ENCODE assay signal across 7 mouse cellular contexts in the genomic region with DNA sequence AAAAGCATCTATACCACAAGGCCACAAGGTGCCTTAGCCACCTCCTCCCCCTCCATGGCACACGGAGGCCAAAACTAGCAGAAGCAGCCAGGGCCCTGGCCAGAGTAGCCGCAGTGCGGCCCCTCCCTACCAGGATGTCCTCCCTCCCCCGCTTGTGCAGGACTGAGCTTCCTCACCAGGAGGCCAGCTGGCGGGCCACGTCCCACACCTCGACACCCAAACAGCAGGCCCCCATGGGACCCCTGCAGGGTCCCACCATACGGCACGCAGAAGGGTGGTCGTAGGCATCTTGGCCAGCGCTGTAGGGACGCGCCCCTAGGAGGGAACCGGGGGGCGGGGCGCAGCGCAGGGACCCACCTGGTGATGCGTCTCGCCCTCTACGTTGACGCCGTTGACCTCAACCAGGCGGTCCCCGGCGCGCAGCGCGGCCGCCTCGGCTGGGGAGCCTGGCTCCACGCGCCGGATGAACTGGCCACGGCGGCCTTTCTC. TPM values are rescaled to one million over a fixed set of nuclear protein-coding genes. Genes with fewer than 3 reads are reported as not detected.
DNase-seq lines count a peak whose midpoint lies in the region; ATAC-seq lines count a peak whose summit lies in the region.

No protein-coding gene starts in this region.

- under 1% methylated on average over 35 of the region's 35 CpGs for WGBS in heart, embryonic 16.5 days

- peak overlapping the region; percentile 90 for H3K9ac ChIP-seq in heart, embryonic 16.5 days (ENCODE audit: low read length)

- peak overlapping the region; percentile 98 for H3K4me2 ChIP-seq in heart, embryonic 16.5 days (ENCODE audit: low read depth, low read length)

- DNase-seq in 3T3-L1 (ENCODE audit: low read depth, low spot score), result peak; percentile 58
- DNase-seq in B cell, adult 2 months, result peak; percentile 21 to 27
- peak; percentile 81 to 82 for DNase-seq in cerebellum, postnatal 25 days
- peak; percentile 75 to 76 for DNase-seq in kidney, postnatal 36 days
- no peak for DNase-seq in spleen, postnatal 36 days (ENCODE audit: low spot score in 2 of 2)

- H3K4me1 ChIP-seq in heart, embryonic 16.5 days (ENCODE audit: control insufficient read depth, insufficient read depth, low read length), result peaks cover 14% of the 10 kb centered on the region
- peaks cover 47% of the 10 kb centered on the region for H3K4me1 ChIP-seq in megakaryocyte, embryonic 14.5 days

- H3K27ac ChIP-seq in heart, embryonic 16.5 days (ENCODE audit: low read length), result peak overlapping the region; percentile 67

- no peaks in the 10 kb centered on the region for H3K36me3 ChIP-seq in heart, embryonic 16.5 days (ENCODE audit: control insufficient read depth, insufficient read depth)
- H3K36me3 ChIP-seq in megakaryocyte, embryonic 14.5 days (replicated peaks; ENCODE audit: low read length), result no peaks in the 10 kb centered on the region

- H3K4me3 ChIP-seq in heart, embryonic 16.5 days (ENCODE audit: low read length), result peak overlapping the region; percentile 78
- H3K4me3 ChIP-seq in megakaryocyte, embryonic 14.5 days (replicated peaks), result peak overlapping the region; percentile 90

- ATAC-seq in heart, embryonic 16.5 days (replicated peaks; ENCODE audit: extremely low read depth, insufficient read depth, low FRiP score), result peak; percentile 35

- H3K9me3 ChIP-seq in heart, embryonic 16.5 days (replicated peaks; ENCODE audit: control insufficient read depth, low read length), result no peaks in the 10 kb centered on the region
- H3K9me3 ChIP-seq in megakaryocyte, embryonic 14.5 days, result no peaks in the 10 kb centered on the region; the same call in 1 of the 2 replicates

- H3K27me3 ChIP-seq in heart, embryonic 16.5 days (ENCODE audit: control insufficient read depth, insufficient read depth, low read length), result 0 out of 2 replicates have a peak, but pooled peaks cover 5% of the 10 kb centered on the region
- peaks cover 92% of the 10 kb centered on the region for H3K27me3 ChIP-seq in megakaryocyte, embryonic 14.5 days (replicated peaks)

RNA-seq across cellular contexts. Expression of a gene that starts 0.5 kb away (rescaled TPM):
- polyA plus RNA-seq in heart, embryonic 16.5 days (2015; fragmentation: Nextera tagmentation; extraction: Ambion mirVana), result 50.8 and 63.9 TPM in 2 replicates
- polyA plus RNA-seq in megakaryocyte, embryonic 14.5 days (2012; ENCODE audit: insufficient read depth, low replicate concordance), result 0.85 TPM in 1 of 2 replicates, not detected in the other

RNA-seq across cellular contexts. Expression of a gene that starts 8.6 kb away (rescaled TPM):
- 0.62 TPM in 1 of 2 replicates, not detected in the other for polyA plus RNA-seq in heart, embryonic 16.5 days (2015; fragmentation: Nextera tagmentation; extraction: Ambion mirVana)
- polyA plus RNA-seq in megakaryocyte, embryonic 14.5 days (2012; ENCODE audit: insufficient read depth, low replicate concordance), result 1.1 TPM in 1 of 2 replicates, not detected in the other

RNA-seq across cellular contexts. Expression of a gene that starts 17.1 kb away (rescaled TPM):
- 11.2 and 12.7 TPM in 2 replicates for polyA plus RNA-seq in heart, embryonic 16.5 days (2015; fragmentation: Nextera tagmentation; extraction: Ambion mirVana)
- polyA plus RNA-seq in megakaryocyte, embryonic 14.5 days (2012; ENCODE audit: insufficient read depth, low replicate concordance), result 8.2 TPM in 1 of 2 replicates, not detected in the other

RNA-seq across cellular contexts. Expression of a gene that starts 17.2 kb away (rescaled TPM):
- 48.1 and 53.3 TPM in 2 replicates for polyA plus RNA-seq in heart, embryonic 16.5 days (2015; fragmentation: Nextera tagmentation; extraction: Ambion mirVana)
- 26.7 and 30.6 TPM in 2 replicates for polyA plus RNA-seq in megakaryocyte, embryonic 14.5 days (2012; ENCODE audit: insufficient read depth, low replicate concordance)

RNA-seq across cellular contexts. Expression of a gene that starts 19.9 kb away (rescaled TPM):
- 11.9 and 17.0 TPM in 2 replicates for polyA plus RNA-seq in heart, embryonic 16.5 days (2015; fragmentation: Nextera tagmentation; extraction: Ambion mirVana)
- polyA plus RNA-seq in megakaryocyte, embryonic 14.5 days (2012; ENCODE audit: insufficient read depth, low replicate concordance), result 45.3 and 55.8 TPM in 2 replicates

Comparison
In these comparisons a context has a peak if more than half of its experiments do, and no peak if none do; other contexts are left out.
1. DNase-seq: peak in 3T3-L1 (single experiment), B cell, adult 2 months (2 of 2), cerebellum, postnatal 25 days (2 of 2) and kidney, postnatal 36 days (2 of 2); none in spleen, postnatal 36 days (0 of 2).
2. RNA of a gene that starts 0.5 kb away (polyA plus RNA-seq): 50.8 to 63.9 TPM in heart, embryonic 16.5 days; 0.85 TPM in megakaryocyte, embryonic 14.5 days; every median in the first group is over 10 times any median in the second.